Mouse (Mus musculus): ENCODE data around the gene Cilp.

- TF ChIP-seq CTCF (conservative IDR thresholded peaks at IDR 0.05; ENCODE audit: insufficient read depth, insufficient read length, low read depth, low read length), result no peak
- TF ChIP-seq POLR2A (IDR thresholded peaks at IDR 0.05; ENCODE audit: low read depth, low read length), result no peak
Observed at GRCm38 (mm10) chr9:65308011-65308410, 43.0 kb downstream of the Cilp start.
